In the genomic region with DNA sequence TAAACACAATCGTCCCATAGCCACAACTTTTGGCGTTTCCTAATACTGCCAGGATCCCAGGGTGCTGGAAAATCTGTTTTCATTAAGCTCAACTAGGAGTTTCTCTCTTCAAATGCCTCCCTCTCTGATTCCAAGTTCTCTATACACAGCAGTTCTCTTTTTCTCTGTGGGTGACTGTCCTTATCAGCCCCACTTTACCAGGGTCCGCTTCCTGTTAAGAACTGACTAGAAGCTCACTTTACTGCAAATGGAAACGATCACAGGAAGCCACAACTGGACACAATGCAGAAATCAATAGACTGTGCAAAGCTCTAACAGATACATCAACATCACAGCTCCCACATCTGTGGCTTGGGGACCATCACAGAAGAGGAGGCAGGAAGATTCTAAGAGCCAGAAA, we compare ENCODE assay signal across 25 mouse cellular contexts. TPM values are rescaled to one million over a fixed set of nuclear protein-coding genes. Genes with fewer than 3 reads are reported as not detected.
DNase-seq lines count a peak whose midpoint lies in the region; ATAC-seq and TF ChIP-seq lines count a peak whose summit lies in the region.
"Had no signal": no experiment of that assay in that cellular context is flagged by ENCODE, and none has a peak within 500 bp of the region (broad histone marks: within the 10 kb centered on the region; RNA-seq: fewer than 3 reads in every experiment).

No protein-coding gene starts in this region.

- ATAC-seq in liver, embryonic 12.5 days: no peak
- ATAC-seq in granulocyte monocyte progenitor cell, adult 5-6 weeks (replicated peaks; ENCODE audit: poor library complexity, severe bottlenecking): peak; percentile 92
- ATAC-seq in megakaryocyte-erythroid progenitor cell, adult 5-6 weeks (replicated peaks; ENCODE audit: low FRiP score, low TSS enrichment, poor library complexity, severe bottlenecking): 0 out of 2 replicates have a peak, but pooled peaks have one; percentile 34

- H3K9ac ChIP-seq in liver, adult 2 months (ENCODE audit: low read depth, low read length): no peak overlapping the region
- H3K9ac ChIP-seq in liver, embryonic 12.5 days: no peak overlapping the region
- H3K9ac ChIP-seq: embryonic facial prominence, embryonic 15.5 days; hindbrain, embryonic 12.5 days; lung, embryonic 14.5 days had no signal

- peak; percentile 2 for DNase-seq in kidney, adult 18-20 months
- DNase-seq in kidney, postnatal 25 days: no peak
- peak; percentile 6 for DNase-seq in liver, adult 2 months (ENCODE audit: extremely low read depth, low read depth, low spot score)
- DNase-seq in ovary, postnatal 36 days (ENCODE audit: low spot score): no peak
- no peak for DNase-seq in thymus, postnatal 36 days
- DNase-seq: adrenal gland, adult 2 months; cerebellum, postnatal 14 days; embryo, embryonic 11 days; lung, embryonic 14.5 days; lung, postnatal 36 days; retina, postnatal 1 day; thymus, postnatal 14 days had no signal

- no peaks in the 10 kb centered on the region for H3K36me3 ChIP-seq in liver, adult 2 months (ENCODE audit: control insufficient read depth, insufficient read depth, low read length)
- no peaks in the 10 kb centered on the region for H3K36me3 ChIP-seq in liver, embryonic 12.5 days
- H3K36me3 ChIP-seq: embryonic facial prominence, embryonic 15.5 days; hindbrain, embryonic 12.5 days had no signal

- H3K4me3 ChIP-seq in liver, adult 2 months (ENCODE audit: insufficient read depth, low read depth, low read length): no peak overlapping the region
- no peak overlapping the region for H3K4me3 ChIP-seq in liver, embryonic 12.5 days
- H3K4me3 ChIP-seq: embryonic facial prominence, embryonic 15.5 days; hindbrain, embryonic 12.5 days had no signal

- no peak overlapping the region for H3K27ac ChIP-seq in liver, adult 2 months (replicated peaks; ENCODE audit: insufficient read depth, low read depth, low read length)
- H3K27ac ChIP-seq in liver, embryonic 12.5 days: no peak overlapping the region
- H3K27ac ChIP-seq: embryonic facial prominence, embryonic 15.5 days; hindbrain, embryonic 12.5 days; stomach, postnatal 0 days had no signal

- no peak for TF ChIP-seq CTCF in liver, adult 2 months (IDR thresholded peaks at IDR 0.05; ENCODE audit: low read depth, low read length)

- WGBS in liver, adult 2 months: 57% methylated on average over 4 of the region's 4 CpGs
- WGBS in liver, embryonic 12.5 days (ENCODE audit: insufficient replicate concordance): 9% methylated on average over 4 of the region's 4 CpGs

- TF ChIP-seq POLR2A in liver, adult 2 months (IDR thresholded peaks at IDR 0.05; ENCODE audit: extremely low read depth, insufficient read depth, low read length): no peak

- no peaks in the 10 kb centered on the region for H3K9me3 ChIP-seq in liver, embryonic 12.5 days (replicated peaks)
- H3K9me3 ChIP-seq: embryonic facial prominence, embryonic 15.5 days had no signal

- no peaks in the 10 kb centered on the region for H3K27me3 ChIP-seq in liver, adult 2 months (ENCODE audit: control insufficient read depth, insufficient read depth, low read length)
- H3K27me3 ChIP-seq in liver, embryonic 12.5 days (replicated peaks): no peaks in the 10 kb centered on the region
- H3K27me3 ChIP-seq: embryonic facial prominence, embryonic 15.5 days; hindbrain, embryonic 12.5 days had no signal

- H3K4me2 ChIP-seq in liver, embryonic 12.5 days: no peak overlapping the region
- H3K4me2 ChIP-seq: embryonic facial prominence, embryonic 15.5 days; hindbrain, embryonic 12.5 days; lung, embryonic 14.5 days; midbrain, embryonic 11.5 days had no signal

- no peaks in the 10 kb centered on the region for H3K79me2 ChIP-seq in liver, adult 2 months (ENCODE audit: control insufficient read depth, insufficient read depth, low read length)

- H3K4me1 ChIP-seq in liver, adult 2 months (ENCODE audit: control insufficient read depth, insufficient read depth, low read length): peaks cover 11% of the 10 kb centered on the region
- peaks cover 16% of the 10 kb centered on the region; the same call in 1 of the 2 replicates for H3K4me1 ChIP-seq in liver, embryonic 12.5 days
- H3K4me1 ChIP-seq: embryonic facial prominence, embryonic 15.5 days; hindbrain, embryonic 12.5 days had no signal

RNA-seq across cellular contexts. Expression of gene Aoc1, which starts 21.5 kb away (rescaled TPM):
- total RNA-seq in liver, adult 2 months (2014; rRNA removed): 0.09 and 0.20 TPM in 2 replicates
- polyA plus RNA-seq in liver, adult 2 months (2012; rRNA removed): 0.14 and 0.17 TPM in 2 replicates
- polyA plus RNA-seq in liver, embryonic 12.5 days (2016; fragmentation: Nextera tagmentation; extraction: Ambion mirVana): not detected in 2 replicates
- 0.41 and 1.8 TPM in 2 replicates for total RNA-seq in granulocyte monocyte progenitor cell, adult 5-6 weeks (2014; fragmentation: Nextera tagmentation)
- total RNA-seq in granulocyte monocyte progenitor cell, adult 5-6 weeks (2017): 0.69 TPM in 1 of 2 replicates, not detected in the other
- 0.30 TPM in 1 of 2 replicates, not detected in the other for total RNA-seq in megakaryocyte-erythroid progenitor cell, adult 5-6 weeks (2014; fragmentation: Nextera tagmentation)
- total RNA-seq in megakaryocyte-erythroid progenitor cell, adult 5-6 weeks (2017): not detected in 2 replicates
- total RNA-seq: adrenal gland, adult 2 months; gastrocnemius, adult 18-20 months; layer of hippocampus, adult 18-20 months; layer of hippocampus, postnatal 25 days; left cerebral cortex, postnatal 14 days had no signal
- polyA plus RNA-seq: adrenal gland, adult 2 months; C2C12; hindbrain, embryonic 12.5 days; lung, embryonic 14.5 days; midbrain, embryonic 11.5 days; stomach, postnatal 0 days had no signal

RNA-seq across cellular contexts. Expression of gene 1600015I10Rik, which starts 35.5 kb away (rescaled TPM):
- total RNA-seq in liver, adult 2 months (2014; rRNA removed): not detected in 2 replicates
- not detected in 2 replicates for polyA plus RNA-seq in liver, adult 2 months (2012; rRNA removed)
- polyA plus RNA-seq in liver, embryonic 12.5 days (2016; fragmentation: Nextera tagmentation; extraction: Ambion mirVana): not detected in 2 replicates
- not detected in 2 replicates for total RNA-seq in granulocyte monocyte progenitor cell, adult 5-6 weeks (2014; fragmentation: Nextera tagmentation)
- total RNA-seq in granulocyte monocyte progenitor cell, adult 5-6 weeks (2017): not detected in 2 replicates
- total RNA-seq in megakaryocyte-erythroid progenitor cell, adult 5-6 weeks (2014; fragmentation: Nextera tagmentation): not detected in 2 replicates
- not detected in 2 replicates for total RNA-seq in megakaryocyte-erythroid progenitor cell, adult 5-6 weeks (2017)
- total RNA-seq: adrenal gland, adult 2 months; gastrocnemius, adult 18-20 months; layer of hippocampus, adult 18-20 months; layer of hippocampus, postnatal 25 days; left cerebral cortex, postnatal 14 days had no signal
- polyA plus RNA-seq: adrenal gland, adult 2 months; C2C12; embryonic facial prominence, embryonic 15.5 days; heart, embryonic 16.5 days; hindbrain, embryonic 12.5 days; lung, embryonic 14.5 days; midbrain, embryonic 11.5 days; stomach, postnatal 0 days had no signal

RNA-seq across cellular contexts. Expression of gene Tmem176b, which starts 52.9 kb away (rescaled TPM):
- 92.9 and 152 TPM in 2 replicates for total RNA-seq in liver, adult 2 months (2014; rRNA removed)
- 392 and 394 TPM in 2 replicates for polyA plus RNA-seq in liver, adult 2 months (2012; rRNA removed)
- polyA plus RNA-seq in liver, embryonic 12.5 days (2016; fragmentation: Nextera tagmentation; extraction: Ambion mirVana): 92.9 and 93.2 TPM in 2 replicates
- total RNA-seq in granulocyte monocyte progenitor cell, adult 5-6 weeks (2014; fragmentation: Nextera tagmentation): 127 TPM in 2 replicates
- total RNA-seq in granulocyte monocyte progenitor cell, adult 5-6 weeks (2017): 88.4 and 105 TPM in 2 replicates
- total RNA-seq in megakaryocyte-erythroid progenitor cell, adult 5-6 weeks (2014; fragmentation: Nextera tagmentation): 6.7 and 12.4 TPM in 2 replicates
- total RNA-seq in megakaryocyte-erythroid progenitor cell, adult 5-6 weeks (2017): 14.4 and 24.5 TPM in 2 replicates

RNA-seq across cellular contexts. Expression of gene Tmem176a, which starts 53.5 kb away (rescaled TPM):
- 71.4 and 98.0 TPM in 2 replicates for total RNA-seq in liver, adult 2 months (2014; rRNA removed)
- 225 and 241 TPM in 2 replicates for polyA plus RNA-seq in liver, adult 2 months (2012; rRNA removed)
- polyA plus RNA-seq in liver, embryonic 12.5 days (2016; fragmentation: Nextera tagmentation; extraction: Ambion mirVana): 48.3 and 53.2 TPM in 2 replicates
- 36.2 and 69.4 TPM in 2 replicates for total RNA-seq in granulocyte monocyte progenitor cell, adult 5-6 weeks (2014; fragmentation: Nextera tagmentation)
- 18.9 and 45.3 TPM in 2 replicates for total RNA-seq in granulocyte monocyte progenitor cell, adult 5-6 weeks (2017)
- total RNA-seq in megakaryocyte-erythroid progenitor cell, adult 5-6 weeks (2014; fragmentation: Nextera tagmentation): 5.4 and 11.3 TPM in 2 replicates
- total RNA-seq in megakaryocyte-erythroid progenitor cell, adult 5-6 weeks (2017): 5.1 and 31.3 TPM in 2 replicates

Comparison
In these comparisons a context has a peak if more than half of its experiments do, and no peak if none do; other contexts are left out.
1. DNase-seq: peak in kidney, adult 18-20 months (single experiment) and liver, adult 2 months (single experiment); none in kidney, postnatal 25 days (0 of 2), ovary, postnatal 36 days (single experiment) and thymus, postnatal 36 days (0 of 2).